Mouse (Mus musculus) liver, embryonic 15.5 days (tissue): ENCODE results near the gene Nek9. TPM values are rescaled to one million over a fixed set of nuclear protein-coding genes. Genes with fewer than 3 reads are reported as not detected.
A peak's percentile ranks its signal among the peaks of the same experiment; 100 is the strongest.

Experiments used
- ATAC-seq: fragments of 200-750 bp; cut with Nextera tagmentation; 2 replicates; pipeline ENCODE4 v1.8.0; 2017; ENCODE audit warnings: moderate number of reproducible peaks, mild to moderate bottlenecking, moderate library complexity; ENCODE audit not compliant: insufficient read depth
- H3K27ac ChIP-seq: fragments of 300-500 bp; sonication (generic); replicated peaks from 2 replicates; pipeline ENCODE4 v1.5.1; 2015; ENCODE audit warnings: mild to moderate bottlenecking, inconsistent platforms
- H3K27me3 ChIP-seq: fragments of 300-500 bp; sonication (generic); 2 replicates; pipeline ENCODE4 v1.6.1; 2015; ENCODE audit warnings: mild to moderate bottlenecking, inconsistent platforms
- H3K36me3 ChIP-seq: fragments of 300-500 bp; sonication (generic); replicated peaks from 2 replicates; pipeline ENCODE4 v1.6.1; 2015; ENCODE audit warnings: moderate library complexity, mild to moderate bottlenecking, inconsistent platforms
- H3K4me1 ChIP-seq: fragments of 300-500 bp; sonication (generic); replicated peaks from 2 replicates; pipeline ENCODE4 v1.6.1; 2015; ENCODE audit warnings: inconsistent platforms
- H3K4me2 ChIP-seq: fragments of 300-500 bp; sonication (generic); 2 replicates; pipeline ENCODE4 v1.6.1; 2015; ENCODE audit warnings: moderate library complexity, mild to moderate bottlenecking, inconsistent platforms
- H3K4me3 ChIP-seq: fragments of 300-500 bp; sonication (generic); replicated peaks from 2 replicates; pipeline ENCODE4 v1.5.1; 2015; ENCODE audit warnings: mild to moderate bottlenecking, inconsistent platforms
- H3K9ac ChIP-seq: fragments of 300-500 bp; sonication (generic); 2 replicates; pipeline ENCODE4 v1.6.1; 2015; ENCODE audit warnings: moderate library complexity, mild to moderate bottlenecking, inconsistent platforms
- H3K9me3 ChIP-seq: fragments of 300-500 bp; sonication (generic); replicated peaks from 2 replicates; pipeline ENCODE4 v1.6.1; 2016; ENCODE audit warnings: inconsistent platforms
- WGBS: fragments of 180-500 bp; shearing (Covaris S2); methylation state at CpG from one replicate; pipeline ENCODE4 v1.1.7; 2015; ENCODE audit warnings: mixed read lengths; ENCODE audit not compliant: insufficient replicate concordance; 5-methylcytosine and 5-hydroxymethylcytosine counted together
- polyA plus RNA-seq: library from polyadenylated mRNA; unstranded; fragments of >200 nt; fragmentation: Nextera tagmentation; extraction: Ambion mirVana; gene quantifications from 2 replicates; pipeline ENCODE4 v1.2.1, GENCODE M21; 2015

The Nek9 gene
- 5.7 and 6.1 TPM in 2 replicates for polyA plus RNA-seq

- Histone ChIP-seq H3K4me3 (peak within 1 kb of the TSS; percentile 98), H3K9ac (peak within 1 kb of the TSS; percentile 98), H3K4me1 (peaks cover 28% of the 10 kb centered on the region), H3K27me3 (no peaks in the 10 kb centered on the region), H3K4me2 (peak within 1 kb of the TSS; percentile 93), H3K27ac (peak within 1 kb of the TSS; percentile 92), H3K36me3 (peaks cover 43% of the 10 kb centered on the region), H3K9me3 (no peaks in the 10 kb centered on the region)
- peak; percentile 82 for ATAC-seq
- WGBS: 0% methylated on average over 36 of the region's 36 CpGs
These were observed at the start of gene Nek9 for GRCm38 (mm10) chr12:85339243-85339729. Nek9 (minus strand) TSS chr12:85339362.

- Histone ChIP-seq H3K9ac (no peak overlapping the region), H3K27me3 (peaks cover 12% of the 10 kb centered on the region; the same call in 1 of the 2 replicates), H3K4me2 (no peak overlapping the region), H3K36me3 (no peaks in the 10 kb centered on the region), H3K9me3 (no peaks in the 10 kb centered on the region), H3K27ac (no peak overlapping the region), H3K4me3 (no peak overlapping the region), H3K4me1 (peaks cover 43% of the 10 kb centered on the region)
- no peak for ATAC-seq
- WGBS: 43% methylated on average over 5 of the region's 5 CpGs
These were observed 46.8 kb upstream of the Nek9 start for GRCm38 (mm10) chr12:85385995-85386375.

GRCm38 (mm10) chr12:85385329-85385994, 46.3 kb upstream of the Nek9 start:
- ATAC-seq: no peak
- peak overlapping the region; percentile 28 for H3K4me2 ChIP-seq
- H3K4me3 ChIP-seq: no peak overlapping the region
- H3K9me3 ChIP-seq: no peaks in the 10 kb centered on the region
- peaks cover 44% of the 10 kb centered on the region for H3K4me1 ChIP-seq
- no peaks in the 10 kb centered on the region for H3K36me3 ChIP-seq
- H3K27me3 ChIP-seq: peaks cover 12% of the 10 kb centered on the region; the same call in 1 of the 2 replicates
- WGBS: 25% methylated on average over 10 of the region's 10 CpGs
- no peak overlapping the region for H3K9ac ChIP-seq
- 0 out of 2 replicates have a peak overlapping the region, but pooled peaks have one; percentile 51 for H3K27ac ChIP-seq

DNA sequence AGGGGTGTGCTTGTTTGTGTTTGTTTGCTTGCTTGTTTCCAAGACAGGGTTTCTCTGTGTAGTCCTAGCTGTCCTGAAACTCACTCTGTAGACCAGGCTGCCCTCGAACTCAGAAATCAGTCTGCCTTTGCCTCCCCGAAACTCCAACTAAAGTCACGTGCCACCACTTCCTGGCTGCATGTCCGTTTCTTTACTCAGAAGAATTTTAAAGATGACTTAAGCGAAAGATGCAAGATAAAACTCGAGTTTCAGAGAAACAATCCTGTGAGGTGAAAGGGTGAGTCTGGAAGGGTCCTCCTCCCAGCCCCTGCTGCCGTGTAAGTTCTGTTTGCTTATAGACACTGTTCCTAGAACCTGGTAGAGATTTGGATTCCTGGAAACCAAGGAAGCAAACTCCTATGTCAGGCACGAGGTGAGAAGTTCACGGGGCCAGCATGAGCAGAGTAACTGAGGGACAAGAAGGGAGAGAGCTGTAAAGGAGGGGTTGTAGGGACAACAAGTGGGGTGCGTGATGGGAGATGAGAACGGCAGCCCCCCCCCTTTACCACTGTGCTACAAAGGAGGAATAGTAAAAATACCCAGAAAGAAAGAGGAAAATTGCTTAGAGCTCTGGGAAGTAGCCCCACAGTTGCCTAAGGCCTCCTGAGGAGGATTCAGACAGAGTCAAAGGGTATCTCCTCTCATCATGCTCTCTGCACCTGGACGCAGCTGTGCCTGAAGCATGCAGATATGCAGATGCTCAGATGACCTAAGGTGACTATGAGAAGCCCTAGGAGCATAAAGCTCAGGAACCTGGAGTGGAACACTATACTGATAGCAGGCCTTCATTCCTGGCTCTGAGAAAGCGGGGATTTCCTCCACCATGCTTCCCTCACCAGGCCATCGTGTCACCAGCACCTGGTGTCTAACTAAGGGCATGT, 43.9 kb upstream of the Nek9 start:
- Histone ChIP-seq H3K9me3 (no peaks in the 10 kb centered on the region), H3K4me2 (no peak overlapping the region), H3K36me3 (no peaks in the 10 kb centered on the region), H3K27ac (no peak overlapping the region), H3K4me1 (peaks cover 24% of the 10 kb centered on the region), H3K9ac (no peak overlapping the region), H3K27me3 (peaks cover 12% of the 10 kb centered on the region; the same call in 1 of the 2 replicates), H3K4me3 (no peak overlapping the region)
- no peak for ATAC-seq
- 38% methylated on average over 14 of the region's 14 CpGs for WGBS

GRCm38 (mm10) chr12:85381570-85381969, 42.4 kb upstream of the Nek9 start:
- Histone ChIP-seq H3K4me3 (no peak overlapping the region), H3K36me3 (no peaks in the 10 kb centered on the region), H3K4me2 (no peak overlapping the region), H3K4me1 (peaks cover 24% of the 10 kb centered on the region), H3K27ac (no peak overlapping the region), H3K27me3 (peaks cover 12% of the 10 kb centered on the region; the same call in 1 of the 2 replicates), H3K9me3 (no peaks in the 10 kb centered on the region), H3K9ac (no peak overlapping the region)
- ATAC-seq: no peak
- 67% methylated on average over 6 of the region's 6 CpGs for WGBS

- Histone ChIP-seq H3K9me3 (no peaks in the 10 kb centered on the region), H3K27ac (no peak overlapping the region), H3K9ac (no peak overlapping the region), H3K27me3 (peaks cover 12% of the 10 kb centered on the region; the same call in 1 of the 2 replicates), H3K36me3 (no peaks in the 10 kb centered on the region), H3K4me1 (peaks cover 23% of the 10 kb centered on the region), H3K4me2 (no peak overlapping the region), H3K4me3 (no peak overlapping the region)
- no peak for ATAC-seq
- WGBS: 60% methylated on average over 7 of the region's 7 CpGs
These were observed 41.8 kb upstream of the Nek9 start for GRCm38 (mm10) chr12:85380942-85381341.

GRCm38 (mm10) chr12:85380308-85380707, 41.1 kb upstream of the Nek9 start:
- ATAC-seq: no peak
- Histone ChIP-seq H3K9me3 (no peaks in the 10 kb centered on the region), H3K27me3 (peaks cover 5% of the 10 kb centered on the region; the same call in 1 of the 2 replicates), H3K4me3 (no peak overlapping the region), H3K27ac (no peak overlapping the region), H3K4me2 (no peak overlapping the region), H3K4me1 (peaks cover 22% of the 10 kb centered on the region), H3K36me3 (no peaks in the 10 kb centered on the region), H3K9ac (no peak overlapping the region)
- 45% methylated on average over 1 of the region's 1 CpGs for WGBS

GRCm38 (mm10) chr12:85378271-85378670, 39.1 kb upstream of the Nek9 start:
- no peak overlapping the region for H3K9ac ChIP-seq

DNA sequence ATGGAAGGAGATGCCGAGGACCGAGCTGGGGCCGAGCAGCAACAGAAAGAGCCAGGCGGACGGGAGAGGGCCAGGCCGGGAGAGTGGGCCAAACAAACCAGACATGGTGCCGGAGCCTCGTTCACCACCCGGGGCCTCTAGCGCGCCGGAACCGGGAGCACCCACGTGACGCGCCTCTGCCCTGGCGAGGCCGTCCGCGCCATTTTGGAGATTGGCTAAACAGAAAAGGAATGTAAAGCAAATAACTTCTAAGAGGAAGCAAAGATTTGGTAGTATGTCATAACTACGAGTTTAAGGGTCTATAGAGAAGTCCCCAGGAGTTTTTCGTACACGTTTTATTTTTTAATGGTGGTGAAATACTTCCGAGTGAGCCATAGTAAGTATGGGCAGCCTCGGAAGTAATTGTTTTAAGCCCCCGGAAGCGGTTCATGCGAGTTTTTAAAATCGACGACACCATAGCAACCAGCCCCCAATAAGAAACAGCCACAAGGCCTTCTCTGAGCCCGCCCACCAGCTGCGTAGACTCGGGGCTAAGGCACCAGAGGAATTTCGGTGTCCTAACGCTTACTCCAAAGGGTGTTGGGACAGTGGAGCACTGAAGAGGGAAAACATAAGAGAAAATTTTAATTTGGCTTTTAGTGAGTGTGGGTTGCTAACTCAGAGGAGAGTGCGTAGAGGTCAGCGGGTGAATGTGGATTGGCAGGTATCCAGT, 35.6 kb upstream of the Nek9 start, which contains the start of gene Tmed10:
Gene Tmed10, minus strand, starts transcription at position 287 of the 712 bp plus-strand sequence.
- peaks cover 47% of the 10 kb centered on the region for H3K4me1 ChIP-seq

More at GRCm38 (mm10) chr12:85378271-85378670, 39.1 kb upstream of the Nek9 start:
- H3K36me3 ChIP-seq: no peaks in the 10 kb centered on the region
- H3K4me2 ChIP-seq: no peak overlapping the region
- H3K27ac ChIP-seq: no peak overlapping the region
- 62% methylated on average over 2 of the region's 2 CpGs for WGBS
- H3K27me3 ChIP-seq: no peaks in the 10 kb centered on the region
- no peak for ATAC-seq
- H3K4me1 ChIP-seq: peaks cover 27% of the 10 kb centered on the region
- H3K9me3 ChIP-seq: no peaks in the 10 kb centered on the region
- H3K4me3 ChIP-seq: no peak overlapping the region

More for the DNA sequence above, 35.6 kb upstream of the Nek9 start, which contains the start of gene Tmed10:
- Histone ChIP-seq H3K27ac (peak within 1 kb of the TSS; percentile 92), H3K9ac (peak within 1 kb of the TSS; percentile 81), H3K36me3 (no peaks in the 10 kb centered on the region), H3K9me3 (no peaks in the 10 kb centered on the region), H3K4me3 (peak within 1 kb of the TSS; percentile 81), H3K4me2 (peak within 1 kb of the TSS; percentile 72), H3K27me3 (no peaks in the 10 kb centered on the region)
- 1% methylated on average over 37 of the region's 37 CpGs for WGBS
- ATAC-seq: peak; percentile 92
